Mouse (Mus musculus): ENCODE measurements at regions not wholly inside any gene's neighbourhood (a gene's known extent, or its start where the extent isn't known, plus 50 kb on each side); places are given as distances from the start of the nearest gene placed in this dataset.

DNA sequence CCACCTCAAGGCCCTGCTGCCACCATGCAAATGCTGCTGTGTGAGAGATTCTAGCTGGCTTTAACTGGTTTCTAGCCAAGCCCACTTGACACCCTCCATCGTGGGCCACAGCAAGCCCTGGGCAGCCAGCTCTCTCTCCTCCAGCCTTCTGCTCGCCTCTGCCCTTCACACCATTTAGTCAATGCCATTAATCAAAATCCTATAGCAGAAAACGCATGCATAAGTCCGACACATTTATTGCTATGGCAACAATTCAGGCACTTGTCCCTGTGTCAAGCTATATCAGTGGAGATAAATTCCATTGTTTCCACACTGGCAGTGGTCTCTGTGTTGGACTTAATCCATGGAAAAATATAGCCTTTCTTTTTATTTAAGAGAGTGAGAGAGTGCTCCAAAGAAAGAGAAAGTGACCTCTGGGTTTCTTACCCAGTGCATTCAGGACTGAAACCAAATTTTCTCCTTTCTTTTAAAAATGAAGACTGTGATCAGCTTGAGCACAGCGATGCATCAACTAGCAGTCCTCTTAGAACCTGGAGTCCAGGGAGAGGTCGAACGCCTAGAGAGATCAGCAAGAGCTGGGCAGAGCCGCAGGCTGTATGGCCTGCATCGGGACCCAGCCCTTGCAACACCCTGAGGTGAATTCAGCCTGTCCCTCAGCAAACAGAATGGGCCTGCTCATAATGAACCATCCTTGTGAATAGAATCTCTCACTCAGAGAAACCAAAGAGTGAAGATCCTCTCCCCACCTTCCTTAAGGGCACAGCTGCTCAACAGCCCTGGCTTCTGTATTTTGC, 93.1 kb upstream of the Tox3 start:
- no peak for ATAC-seq (ENCODE audit: low FRiP score, low TSS enrichment)
- H3K4me2 ChIP-seq (replicated peaks; ENCODE audit: low read depth, low read length) = no peak overlapping the region
- H3K9ac ChIP-seq (replicated peaks; ENCODE audit: low read length) = no peak overlapping the region
- H3K4me3 ChIP-seq (ENCODE audit: low read length) = no peak overlapping the region
- H3K9me3 ChIP-seq (ENCODE audit: low read length) = no peaks in the 10 kb centered on the region
- no peaks in the 10 kb centered on the region for H3K27me3 ChIP-seq (ENCODE audit: insufficient read depth, low read length)
- H3K27ac ChIP-seq (ENCODE audit: low read length) = no peak overlapping the region
- no peaks in the 10 kb centered on the region for H3K36me3 ChIP-seq (ENCODE audit: insufficient read depth, low read length)
- no peaks in the 10 kb centered on the region for H3K4me1 ChIP-seq (ENCODE audit: insufficient read depth, low read length)
- 62% methylated on average over 9 of the region's 9 CpGs for WGBS

DNA sequence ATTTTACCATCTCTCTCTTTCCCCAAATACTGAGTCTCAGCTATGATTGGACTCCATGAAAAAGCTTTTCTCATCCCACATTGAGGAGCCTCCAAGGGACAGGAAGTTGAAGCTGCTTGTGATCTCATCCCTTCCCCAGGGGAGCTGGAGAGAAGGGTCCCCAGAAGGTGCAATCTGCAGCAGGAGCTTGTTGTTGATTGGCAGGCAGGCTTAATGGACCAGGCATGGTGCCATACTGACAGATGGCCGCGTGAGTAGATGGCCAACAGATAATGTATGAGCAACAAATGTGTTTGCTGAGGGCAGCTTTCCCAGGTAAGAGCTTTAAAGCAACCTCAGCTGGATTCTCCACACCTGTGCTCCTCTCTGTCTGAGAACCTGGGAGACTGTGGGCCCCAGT, 65.9 kb upstream of the Tox3 start:
- no peak overlapping the region for H3K27ac ChIP-seq (ENCODE audit: low read length)
- H3K9me3 ChIP-seq (ENCODE audit: low read length) = peaks cover 4% of the 10 kb centered on the region; the same call in 1 of the 2 replicates
- no peak for ATAC-seq (ENCODE audit: low FRiP score, low TSS enrichment)
- WGBS = 78% methylated on average over 2 of the region's 2 CpGs
- no peaks in the 10 kb centered on the region for H3K36me3 ChIP-seq (ENCODE audit: insufficient read depth, low read length)
- no peaks in the 10 kb centered on the region for H3K4me1 ChIP-seq (ENCODE audit: insufficient read depth, low read length)
- H3K4me3 ChIP-seq (ENCODE audit: low read length) = no peak overlapping the region
- no peaks in the 10 kb centered on the region for H3K27me3 ChIP-seq (ENCODE audit: insufficient read depth, low read length)
- H3K9ac ChIP-seq (replicated peaks; ENCODE audit: low read length) = no peak overlapping the region
- H3K4me2 ChIP-seq (replicated peaks; ENCODE audit: low read depth, low read length) = no peak overlapping the region
